Mouse (Mus musculus) v-Abl transformed pro-B cells (cell line): ENCODE results near the gene Arl16.

ENCODE experiments used
- in situ Hi-C, 2 experiments: fragments of 400-800 bp; cut with MboI; formaldehyde crosslinking; loops; one replicate each; pipeline ENCODE4 v1.15.1; 2025; ENCODE audit not compliant: unreplicated experiment in 2 of 2

The Arl16 gene

DNA sequence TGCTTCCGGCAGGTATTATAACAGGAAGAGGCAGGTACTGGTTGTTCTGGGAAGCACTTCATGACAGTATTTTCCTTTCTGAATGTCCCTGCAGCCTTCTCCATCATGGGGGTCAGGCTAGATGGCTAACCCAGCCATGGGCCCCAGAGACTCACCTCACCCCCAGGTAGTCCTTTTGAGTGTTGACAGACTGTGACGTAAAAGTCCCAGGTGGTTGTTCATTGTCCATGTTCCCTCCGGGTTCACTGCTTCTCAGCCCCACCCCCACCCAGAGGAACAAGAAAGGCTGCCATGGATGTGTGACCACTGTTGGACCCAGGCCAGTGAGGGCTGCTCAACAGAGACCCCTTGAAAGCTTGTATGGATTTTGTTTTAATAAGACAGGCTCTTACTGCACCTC is 25.9 kb upstream of the Arl16 start:
- in situ Hi-C loops, result no loop called here

DNA sequence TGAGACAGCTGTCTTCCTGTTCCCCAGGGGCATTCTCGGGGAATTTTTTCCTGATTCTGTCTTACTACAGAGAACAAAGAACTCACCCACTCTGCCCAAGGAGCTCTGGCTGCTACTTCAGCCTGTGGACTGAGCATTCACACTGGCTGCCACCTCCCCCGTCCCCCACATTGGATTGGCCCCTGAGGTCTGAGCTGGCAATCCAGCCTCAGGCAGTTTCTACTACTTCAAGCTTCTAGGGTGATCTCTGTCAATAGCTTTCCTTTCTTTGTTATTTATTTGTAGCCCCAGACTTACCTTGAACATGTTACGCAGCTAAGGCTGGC is 25.4 kb upstream of the Arl16 start:
- in situ Hi-C loops, result no loop called here

DNA sequence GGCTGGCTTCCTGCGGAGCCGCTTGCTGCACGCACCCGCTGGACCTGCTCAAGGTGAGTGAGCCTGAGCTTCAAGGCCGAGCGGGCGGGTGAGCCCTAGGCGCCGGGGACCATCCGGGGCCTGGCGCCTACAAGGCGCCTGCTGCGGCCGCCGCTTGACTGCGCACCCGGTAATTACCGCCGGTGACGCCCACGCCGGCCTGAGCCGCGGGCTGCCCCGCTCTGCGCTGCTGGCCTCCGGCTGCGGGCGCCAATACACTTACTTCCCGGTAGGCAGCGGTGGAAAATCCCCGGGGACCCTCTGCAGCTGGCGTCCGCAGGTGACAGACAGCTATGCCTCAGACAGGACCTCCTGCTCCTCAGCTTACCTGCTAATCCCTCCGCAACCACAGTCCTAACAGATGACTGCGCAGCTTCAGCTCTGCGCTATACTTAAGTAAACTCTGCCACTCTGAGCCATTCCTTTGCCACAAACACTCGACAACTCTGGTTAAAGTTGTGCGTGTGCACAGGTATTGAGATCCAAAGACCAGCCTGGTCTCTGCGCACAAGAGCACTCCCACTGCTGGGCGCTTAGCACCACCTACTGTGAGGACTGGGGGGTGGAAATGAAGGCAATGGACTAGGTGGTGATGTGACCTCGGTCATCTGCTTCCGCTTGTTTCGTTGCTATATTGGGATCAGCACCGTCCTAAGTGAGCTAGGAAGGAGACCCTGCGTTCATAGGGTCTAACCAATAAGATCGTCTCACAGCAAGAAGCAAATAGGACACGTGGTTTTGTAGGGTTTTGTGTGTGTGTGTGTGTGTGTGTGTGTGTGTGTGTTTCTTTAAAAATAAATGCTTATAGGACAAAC is 24.8 kb upstream of the Arl16 start:
- in situ Hi-C loops, result no loop called here

DNA sequence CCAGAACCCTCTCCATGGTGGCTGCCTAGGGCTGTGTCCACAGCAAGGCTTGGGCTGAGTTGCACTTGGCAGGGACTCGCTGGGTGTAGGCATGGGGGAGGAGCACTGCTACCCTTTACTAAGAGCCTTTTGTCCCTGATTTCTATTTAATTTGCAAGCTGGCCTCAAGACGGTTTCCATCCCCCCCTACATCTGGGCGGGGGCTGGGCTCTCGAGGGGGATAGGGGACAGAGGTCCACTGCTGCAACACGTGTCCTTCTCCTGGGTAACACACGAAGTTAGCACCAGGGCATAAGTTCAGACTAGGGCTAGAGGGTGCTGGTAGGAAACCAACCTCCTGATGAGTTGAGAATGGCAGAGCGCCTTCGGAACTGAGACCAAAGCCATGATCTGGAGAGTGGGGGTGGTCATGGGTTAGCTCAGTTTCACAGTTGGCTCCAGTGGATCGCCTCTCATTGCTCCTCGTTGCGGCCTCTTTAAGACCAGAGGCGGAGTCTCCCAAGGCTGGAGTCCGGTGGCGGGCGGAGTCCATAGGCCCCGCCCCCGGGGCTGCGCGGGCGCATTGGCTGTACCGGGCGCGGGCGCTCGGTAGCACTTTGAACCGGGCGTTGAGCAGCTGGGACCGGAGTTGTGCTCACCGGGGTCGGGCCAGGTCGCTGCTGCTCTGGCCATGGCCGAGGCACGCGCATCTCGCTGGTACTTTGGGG is 24.1 kb upstream of the Arl16 start, which contains the start of gene Slc25a10:
Gene Slc25a10, plus strand, starts transcription at position 524 of the 707 bp plus-strand sequence.
- in situ Hi-C loops, result no loop called here

DNA sequence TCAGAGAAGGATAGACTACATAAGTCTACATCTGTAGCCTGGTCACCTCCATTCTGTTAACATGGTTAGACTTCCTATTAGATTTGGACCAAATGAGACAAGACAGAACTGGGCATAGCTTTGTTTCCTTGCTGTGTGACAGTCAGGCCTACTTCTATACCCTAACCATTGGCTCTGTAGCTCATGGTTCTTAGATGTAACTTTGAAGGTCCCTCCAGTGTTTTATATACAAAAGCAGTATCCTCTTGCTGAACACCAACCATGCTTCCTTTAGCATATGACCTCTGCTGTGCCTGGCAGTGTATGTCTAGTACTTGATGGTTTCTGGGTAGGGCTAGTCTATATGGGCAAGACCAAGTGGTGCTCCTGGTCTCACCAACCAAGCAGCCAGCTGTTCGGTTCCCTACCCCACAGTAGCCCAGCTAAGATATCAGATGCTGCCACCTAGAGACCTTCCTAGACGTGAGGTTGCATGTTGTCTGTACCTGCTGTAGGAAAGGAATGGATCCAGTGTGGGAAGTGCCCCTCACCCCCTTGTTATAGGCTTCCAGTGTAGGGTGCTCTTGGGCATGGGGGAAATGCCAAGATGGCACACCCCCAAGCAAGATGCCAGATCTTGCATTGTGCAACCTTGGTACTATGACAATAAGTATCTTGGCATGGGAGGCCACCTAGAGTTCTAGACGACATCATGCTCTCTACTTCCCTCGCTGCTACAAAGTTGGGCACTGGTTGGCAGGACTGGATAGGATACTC is 23.1 kb upstream of the Arl16 start:
- in situ Hi-C loops, result no loop called here

DNA sequence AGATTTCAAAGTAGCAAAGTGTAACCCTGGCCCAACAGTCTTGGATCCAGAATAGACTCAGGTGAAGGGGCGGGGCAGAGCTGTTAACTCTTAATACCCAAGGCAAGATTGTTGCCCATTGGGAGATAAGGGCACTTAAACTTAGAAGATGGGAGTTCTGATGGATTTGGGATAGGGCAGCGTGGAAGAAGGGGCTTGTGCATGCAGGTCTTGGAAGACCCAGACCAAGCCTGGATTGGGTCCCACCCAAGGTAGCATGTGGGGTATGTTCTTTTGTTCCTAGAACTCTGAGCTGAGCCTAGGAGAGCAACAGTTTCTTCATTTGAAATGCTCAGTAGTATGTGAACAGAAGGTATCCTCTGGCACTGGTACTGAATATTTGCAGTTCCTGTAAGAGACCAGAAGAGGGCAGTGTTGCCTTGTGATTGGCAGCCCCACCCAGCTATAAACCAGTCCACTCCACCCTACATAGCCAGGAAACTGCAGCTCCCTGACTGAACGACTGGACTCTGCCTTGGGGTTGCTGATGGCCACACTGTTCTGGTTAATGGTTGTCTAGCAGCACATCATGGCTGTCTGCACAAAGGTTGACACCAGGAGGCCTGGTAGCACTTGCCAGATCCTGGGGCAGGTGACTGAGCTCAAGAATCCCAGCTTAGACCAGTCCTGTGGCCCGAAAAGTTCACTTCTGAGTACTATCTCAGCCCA is 21.8 kb upstream of the Arl16 start:
- in situ Hi-C loops, result loop anchor here (5.0 to 10.0 kb wide), 3 partner anchors 88 to 286 kb away; partner anchors contain the start of genes Cenpx (in 1 of the 2) and Lrrc45 (in 1 of the 2)

DNA sequence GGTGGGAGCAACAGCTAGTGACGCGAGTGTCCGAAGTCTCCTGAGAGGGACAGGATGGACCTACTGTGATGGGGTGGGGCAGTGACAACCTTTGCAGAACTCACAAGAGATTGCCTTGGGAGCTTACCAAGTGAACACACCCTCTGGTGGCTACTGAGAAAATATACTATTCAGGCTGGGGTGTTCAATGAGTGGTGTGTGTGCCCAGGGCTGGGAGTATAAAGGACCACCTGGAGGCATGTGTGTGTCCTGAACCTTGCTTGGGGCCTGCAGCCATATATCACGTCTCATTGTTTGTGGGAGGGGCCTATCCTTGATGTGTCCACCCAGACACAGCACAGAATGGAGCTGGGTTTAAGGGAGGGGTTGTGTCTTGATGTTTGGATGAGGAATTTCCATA is 21.1 kb upstream of the Arl16 start:
- in situ Hi-C loops, result loop anchor here (5.0 to 10.0 kb wide), 3 partner anchors 89 to 286 kb away; partner anchors contain the start of genes Cenpx (in 1 of the 2) and Lrrc45 (in 1 of the 2)

DNA sequence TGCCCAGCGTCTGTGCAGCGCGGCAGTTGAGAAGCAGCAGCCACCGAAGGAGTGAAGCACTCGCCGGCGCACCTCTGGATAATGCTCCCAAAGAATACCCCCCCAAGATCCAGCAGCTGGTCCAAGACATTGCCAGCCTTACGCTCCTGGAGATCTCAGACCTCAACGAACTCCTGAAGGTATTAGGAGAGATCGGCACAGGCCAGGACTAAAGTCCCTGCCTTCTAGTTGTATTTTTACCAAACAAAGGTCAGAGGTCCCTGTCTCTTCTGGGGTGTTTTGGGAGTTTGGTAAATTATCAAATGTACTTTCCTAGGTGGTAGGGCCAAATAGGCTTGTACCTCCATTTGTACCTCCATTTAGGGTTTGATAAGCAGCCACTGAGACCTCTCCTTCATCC is 17.8 kb upstream of the Arl16 start:
- in situ Hi-C loops, result loop anchor here (5.0 to 10.0 kb wide), 3 partner anchors 92 to 290 kb away; partner anchors contain the start of genes Cenpx (in 1 of the 2) and Lrrc45 (in 1 of the 2)

DNA sequence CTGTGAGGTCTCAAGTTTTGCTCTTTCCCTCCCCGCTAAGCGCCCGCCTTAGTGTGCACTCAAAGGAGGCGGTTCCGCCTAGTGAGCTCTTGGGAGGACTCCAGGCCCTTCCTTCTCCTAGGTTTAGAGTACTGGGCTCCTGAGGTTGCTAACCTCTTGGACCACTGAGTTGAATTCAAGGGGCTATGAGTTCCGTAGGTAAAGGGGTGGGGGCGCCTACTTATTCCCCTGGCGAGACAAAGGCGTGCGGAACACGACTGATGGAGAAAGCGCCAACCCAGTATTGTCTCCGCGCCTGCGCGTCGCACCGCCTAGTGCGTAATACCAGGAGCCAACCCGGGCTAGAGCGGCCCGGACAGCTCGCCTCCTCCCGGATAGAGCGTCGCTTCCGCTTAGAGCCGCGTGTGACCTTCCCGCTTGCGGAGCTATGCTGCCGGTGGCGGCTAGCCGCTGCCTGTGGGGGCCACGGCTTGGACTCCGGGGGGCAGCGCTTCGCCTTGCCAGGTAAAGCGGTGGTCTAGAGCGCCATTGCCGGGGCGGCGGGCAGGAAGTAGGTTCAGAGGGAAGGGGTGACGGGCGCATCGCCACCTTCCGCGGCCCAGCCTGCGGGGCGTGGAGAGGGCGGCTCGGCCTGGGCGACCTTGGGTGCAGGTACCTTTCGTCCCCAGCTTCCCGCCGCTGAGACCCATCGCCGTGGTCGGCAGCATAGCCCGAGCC is 17.0 kb upstream of the Arl16 start, which contains the start of gene Mrpl12:
Gene Mrpl12, plus strand, starts transcription at position 349 of the 717 bp plus-strand sequence.
- in situ Hi-C loops, result loop anchor here (10.0 kb wide), 1 partner anchor 290 kb away; no protein-coding TSS in a partner anchor

DNA sequence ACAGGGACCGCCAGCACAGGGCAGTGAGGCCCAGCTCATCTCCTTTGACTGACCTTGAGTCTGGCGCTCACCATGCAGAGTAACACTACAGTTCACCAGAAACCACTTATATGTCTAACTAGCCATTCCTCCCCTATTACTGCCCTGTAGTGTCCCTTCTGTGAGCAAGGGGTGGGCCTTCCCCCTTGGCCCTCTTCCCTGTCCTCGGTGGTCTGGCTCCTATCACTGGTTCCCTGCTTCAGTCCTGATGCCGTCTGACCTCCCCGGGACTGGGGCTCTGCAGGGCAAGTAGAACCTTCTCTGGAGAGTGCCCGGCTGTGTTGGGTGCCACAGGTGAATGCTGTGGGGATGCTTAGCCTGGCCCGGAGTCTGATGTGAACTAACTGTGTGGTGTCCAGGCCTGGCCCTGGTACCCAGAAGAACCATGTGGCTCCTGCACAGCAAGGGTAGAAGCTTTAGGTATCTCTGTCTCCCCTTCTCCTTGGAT is 16.1 kb upstream of the Arl16 start:
- in situ Hi-C loops, result loop anchor here (10.0 kb wide), 1 partner anchor 291 kb away; no protein-coding TSS in a partner anchor

DNA sequence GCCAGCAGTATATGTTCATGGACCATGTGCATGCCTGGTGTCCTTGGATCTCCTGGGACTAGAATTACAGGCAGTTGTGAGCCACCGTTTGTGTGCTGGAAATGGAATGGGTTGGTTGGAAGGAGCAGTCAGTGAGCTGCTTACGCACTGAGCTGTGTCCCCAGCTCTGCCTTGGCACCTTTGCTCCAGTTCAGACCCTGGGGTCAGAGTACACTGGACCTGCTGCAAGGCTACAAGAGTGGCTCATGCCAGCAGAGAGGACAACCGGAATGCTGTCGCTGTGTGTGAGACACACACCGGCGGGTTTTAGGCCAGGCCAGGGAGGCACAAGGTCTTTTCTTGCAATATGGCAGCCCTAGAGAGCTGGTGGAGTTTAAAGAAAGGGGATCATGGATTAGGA is 4.6 kb upstream of the Arl16 start:
- in situ Hi-C loops, result no loop called here

DNA sequence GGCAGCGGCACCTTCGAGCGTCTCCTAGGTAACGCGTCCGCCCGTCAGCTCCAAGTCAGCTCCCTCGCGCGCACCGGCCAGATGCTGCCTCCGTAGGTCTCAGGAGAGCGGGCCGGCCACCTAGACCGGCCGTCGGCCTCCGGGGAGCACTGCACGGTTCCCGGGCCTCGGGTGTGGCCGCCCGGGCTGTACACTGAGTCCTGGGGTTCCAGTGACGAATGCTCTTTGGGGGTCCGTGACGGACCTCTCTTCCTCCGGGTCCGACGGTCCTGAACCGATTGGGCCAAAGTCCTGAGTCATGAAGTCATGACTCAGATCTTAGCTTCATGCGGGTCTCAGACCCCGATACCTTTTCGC is 307 bp upstream of the Arl16 start:
- in situ Hi-C loops, result no loop called here

DNA sequence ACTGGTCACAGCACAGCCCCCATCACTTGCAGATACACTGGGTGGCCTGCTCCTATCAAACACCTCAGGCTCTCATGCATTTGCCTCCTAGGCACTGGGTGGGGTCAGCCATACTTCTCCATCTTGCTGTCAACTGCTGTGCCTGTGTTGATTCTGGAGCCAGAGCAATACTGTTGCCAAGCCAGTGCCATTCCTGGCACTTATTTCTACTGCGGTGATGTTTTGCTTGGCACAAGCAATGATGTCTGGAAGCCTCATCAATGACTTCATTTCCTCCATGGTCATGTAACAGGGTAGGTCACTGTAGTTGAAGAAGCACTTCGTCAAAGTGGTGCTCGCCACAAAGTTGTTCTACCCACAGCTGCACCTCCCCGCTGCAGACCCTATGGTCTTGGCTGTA is 1.9 kb downstream of the Arl16 start:
- in situ Hi-C loops, result no loop called here

DNA sequence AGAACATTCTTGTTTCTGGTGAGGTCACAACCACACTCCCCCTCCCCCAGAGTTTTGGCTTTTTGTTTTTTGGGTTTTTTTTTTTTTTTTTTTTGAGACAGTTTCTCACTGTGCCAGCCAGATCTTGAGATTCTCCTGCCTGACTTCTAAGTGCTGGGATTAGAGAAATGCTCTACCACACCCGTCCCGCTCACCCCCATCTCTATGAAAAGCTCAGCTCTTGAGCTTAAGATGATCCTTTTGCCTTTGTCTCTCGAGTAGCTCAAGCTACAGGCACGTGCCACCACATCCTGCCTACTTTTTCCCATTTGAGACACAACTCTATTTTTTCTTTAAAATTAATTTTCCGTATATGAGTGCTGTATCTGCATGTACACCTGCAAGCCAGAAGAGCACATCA is 3.0 kb downstream of the Arl16 start:
- in situ Hi-C loops, result no loop called here

GRCm38 (mm10) chr11:120463536-120463935 is 3.9 kb downstream of the Arl16 start:
- in situ Hi-C loops, result no loop called here

- in situ Hi-C loops, result no loop called here
These were observed 8.4 kb downstream of the Arl16 start for GRCm38 (mm10) chr11:120458847-120459597.

- in situ Hi-C loops, result no loop called here
These were observed 9.3 kb downstream of the Arl16 start, which contains the start of the genes Oxld1 and Ccdc137 for GRCm38 (mm10) chr11:120457772-120458751. Oxld1 (minus strand) TSS chr11:120458068. Ccdc137 (plus strand) TSS chr11:120458115.
